Mouse (Mus musculus): ENCODE measurements around the gene Fam171b. TPM values are rescaled to one million over a fixed set of nuclear protein-coding genes. Genes with fewer than 3 reads are reported as not detected.

Gene Fam171b
- polyA plus RNA-seq, 1 experiment from 2014 or later = not detected

- Histone ChIP-seq H3K36me3 (ENCODE audit: inconsistent target) (no peaks in the 10 kb centered on the region), H3K27ac (no peak overlapping the region), H3K79me2 (ENCODE audit: inconsistent target) (no peaks in the 10 kb centered on the region), H3K4me3 (ENCODE audit: inconsistent target) (no peak overlapping the region)
- 87% methylated on average over 3 of the region's 3 CpGs for WGBS (ENCODE audit: missing documents)
Measured at GRCm38 (mm10) chr2:83828895-83829539, 16.6 kb downstream of the Fam171b start.

GRCm38 (mm10) chr2:83832903-83833302, 20.5 kb downstream of the Fam171b start:
- Histone ChIP-seq H3K79me2 (ENCODE audit: inconsistent target) (no peaks in the 10 kb centered on the region), H3K27ac (no peak overlapping the region), H3K36me3 (ENCODE audit: inconsistent target) (no peaks in the 10 kb centered on the region), H3K4me3 (ENCODE audit: inconsistent target) (no peak overlapping the region)
- 92% methylated on average over 4 of the region's 4 CpGs for WGBS (ENCODE audit: missing documents)

GRCm38 (mm10) chr2:83835313-83836070, 23.1 kb downstream of the Fam171b start:
- no peak overlapping the region for H3K27ac ChIP-seq
- no peaks in the 10 kb centered on the region for H3K79me2 ChIP-seq (ENCODE audit: inconsistent target)
- WGBS (ENCODE audit: missing documents) = 96% methylated on average over 10 of the region's 10 CpGs
- no peak overlapping the region for H3K4me3 ChIP-seq (ENCODE audit: inconsistent target)
- H3K36me3 ChIP-seq (ENCODE audit: inconsistent target) = no peaks in the 10 kb centered on the region

- H3K4me3 ChIP-seq (ENCODE audit: inconsistent target) = no peak overlapping the region
- H3K79me2 ChIP-seq (ENCODE audit: inconsistent target) = no peaks in the 10 kb centered on the region
- H3K36me3 ChIP-seq (ENCODE audit: inconsistent target) = no peaks in the 10 kb centered on the region
- 81% methylated on average over 3 of the region's 3 CpGs for WGBS (ENCODE audit: missing documents)
- no peak overlapping the region for H3K27ac ChIP-seq
Measured at GRCm38 (mm10) chr2:83848495-83848894, 36.1 kb downstream of the Fam171b start.

GRCm38 (mm10) chr2:83853423-83853822, 41.0 kb downstream of the Fam171b start:
- 93% methylated on average over 10 of the region's 10 CpGs for WGBS (ENCODE audit: missing documents)
- H3K27ac ChIP-seq = no peak overlapping the region
- no peaks in the 10 kb centered on the region for H3K36me3 ChIP-seq (ENCODE audit: inconsistent target)
- no peak overlapping the region for H3K4me3 ChIP-seq (ENCODE audit: inconsistent target)
- no peaks in the 10 kb centered on the region for H3K79me2 ChIP-seq (ENCODE audit: inconsistent target)

- Histone ChIP-seq H3K79me2 (ENCODE audit: inconsistent target) (no peaks in the 10 kb centered on the region), H3K4me3 (ENCODE audit: inconsistent target) (no peak overlapping the region), H3K36me3 (ENCODE audit: inconsistent target) (no peaks in the 10 kb centered on the region), H3K27ac (no peak overlapping the region)
- 14% methylated on average over 4 of the region's 4 CpGs for WGBS (ENCODE audit: missing documents)
Measured at GRCm38 (mm10) chr2:83856236-83856635, 43.8 kb downstream of the Fam171b start.

GRCm38 (mm10) chr2:83883850-83884420, 71.5 kb downstream of the Fam171b start:
- Histone ChIP-seq H3K27ac (no peak overlapping the region), H3K36me3 (ENCODE audit: inconsistent target) (no peaks in the 10 kb centered on the region), H3K79me2 (ENCODE audit: inconsistent target) (no peaks in the 10 kb centered on the region), H3K4me3 (ENCODE audit: inconsistent target) (no peak overlapping the region)
- 83% methylated on average over 6 of the region's 6 CpGs for WGBS (ENCODE audit: missing documents)

GRCm38 (mm10) chr2:83893701-83894100, 81.3 kb downstream of the Fam171b start:
- Histone ChIP-seq H3K79me2 (ENCODE audit: inconsistent target) (no peaks in the 10 kb centered on the region), H3K4me3 (ENCODE audit: inconsistent target) (no peak overlapping the region), H3K36me3 (ENCODE audit: inconsistent target) (no peaks in the 10 kb centered on the region), H3K27ac (no peak overlapping the region)
- 100% methylated on average over 2 of the region's 2 CpGs for WGBS (ENCODE audit: missing documents)

- no peak overlapping the region for H3K4me3 ChIP-seq (ENCODE audit: inconsistent target)
- no peaks in the 10 kb centered on the region for H3K36me3 ChIP-seq (ENCODE audit: inconsistent target)
- 86% methylated on average over 2 of the region's 2 CpGs for whole genome bisulfite sequencing (ENCODE audit: missing documents)
- no peak overlapping the region for H3K27ac ChIP-seq
- no peaks in the 10 kb centered on the region for H3K79me2 ChIP-seq (ENCODE audit: inconsistent target)
Measured at GRCm38 (mm10) chr2:83901896-83902540, 89.6 kb downstream of the Fam171b start.

GRCm38 (mm10) chr2:83929478-83930088, 117.1 kb downstream of the Fam171b start:
- Histone ChIP-seq H3K36me3 (ENCODE audit: inconsistent target) (no peaks in the 10 kb centered on the region), H3K27ac (no peak overlapping the region), H3K4me3 (ENCODE audit: inconsistent target) (no peak overlapping the region), H3K79me2 (ENCODE audit: inconsistent target) (no peaks in the 10 kb centered on the region)
- WGBS (ENCODE audit: missing documents) = 13% methylated on average over 2 of the region's 2 CpGs

Other genes starting within 250 kb of the Fam171b start
- gene Zc3h15, start 168.2 kb upstream of the Fam171b start, polyA plus RNA-seq (2018) = 48.3 to 68.3 TPM (median 61.9 TPM) in 3 replicates
- 20.8 to 69.6 TPM (median 21.5 TPM) in 3 replicates for gene Itgav, start 88.2 kb upstream of the Fam171b start, polyA plus RNA-seq (2018)
- gene Zswim2, start 128.6 kb downstream of the Fam171b start, polyA plus RNA-seq (2018) = not detected in 3 replicates
- gene Gm13698, start 143.1 kb downstream of the Fam171b start, polyA plus RNA-seq (2018) = not detected in 3 replicates
- not detected in 3 replicates for gene Gm13693, start 148.9 kb downstream of the Fam171b start, polyA plus RNA-seq (2018)
- not detected in 3 replicates for gene Gm13695, start 154.7 kb downstream of the Fam171b start, polyA plus RNA-seq (2018)
- gene Gm13696, start 160.5 kb downstream of the Fam171b start, polyA plus RNA-seq (2018) = not detected in 3 replicates
- gene Gm13694, start 166.3 kb downstream of the Fam171b start, polyA plus RNA-seq (2018) = not detected in 3 replicates
- gene Gm13697, start 172.1 kb downstream of the Fam171b start, polyA plus RNA-seq (2018) = not detected in 3 replicates
- gene Gm13691, start 177.9 kb downstream of the Fam171b start, polyA plus RNA-seq (2018) = not detected in 3 replicates